Mouse (Mus musculus) limb, embryonic 14.5 days (tissue): ENCODE measurements around the gene Negr1. TPM values are rescaled to one million over a fixed set of nuclear protein-coding genes. Genes with fewer than 3 reads are reported as not detected.

Experiments used
- ATAC-seq: fragments of 200-750 bp; cut with Nextera tagmentation; 2 replicates; pipeline ENCODE4 v1.8.0; 2017; ENCODE audit warnings: low read depth, moderate number of reproducible peaks, moderate TSS enrichment; ENCODE audit not compliant: low FRiP score
- DNase-seq: peaks from one replicate; pipeline ENCODE4 v3.0.0-alpha.2; 2015; ENCODE audit warnings: low spot score
- H3K27ac ChIP-seq: fragments of 300-500 bp; sonication (generic); replicated peaks from 2 replicates; pipeline ENCODE4 v1.5.1; 2014; ENCODE audit warnings: low read depth, mild to moderate bottlenecking, low read length, moderate library complexity, mixed read lengths
- H3K27me3 ChIP-seq: fragments of 300-500 bp; sonication (generic); 2 replicates; pipeline ENCODE4 v1.6.1; 2014; ENCODE audit warnings: low read length, mixed read lengths; ENCODE audit not compliant: control insufficient read depth, insufficient read depth
- H3K36me3 ChIP-seq: fragments of 300-500 bp; sonication (generic); 2 replicates; pipeline ENCODE4 v1.6.1; 2014; ENCODE audit warnings: mild to moderate bottlenecking, low read length, moderate library complexity, mixed read lengths; ENCODE audit not compliant: control insufficient read depth, insufficient read depth
- H3K4me1 ChIP-seq: fragments of 300-500 bp; sonication (generic); 2 replicates; pipeline ENCODE4 v1.6.1; 2014; ENCODE audit warnings: antibody characterized with exemption, low read length, mixed read lengths; ENCODE audit not compliant: control insufficient read depth, insufficient read depth
- H3K4me2 ChIP-seq: fragments of 300-500 bp; sonication (generic); replicated peaks from 2 replicates; pipeline ENCODE4 v1.6.1; 2014; ENCODE audit warnings: low read depth, mild to moderate bottlenecking, low read length, moderate library complexity; ENCODE audit not compliant: severe bottlenecking
- H3K4me3 ChIP-seq: fragments of 300-500 bp; sonication (generic); replicated peaks from 2 replicates; pipeline ENCODE4 v1.5.1; 2014; ENCODE audit warnings: low read length
- H3K9ac ChIP-seq: fragments of 300-500 bp; sonication (generic); 2 replicates; pipeline ENCODE4 v1.6.1; 2014; ENCODE audit warnings: mild to moderate bottlenecking, low read depth, low read length, moderate library complexity; ENCODE audit not compliant: severe bottlenecking
- H3K9me3 ChIP-seq: fragments of 300-500 bp; sonication (generic); 2 replicates; pipeline ENCODE4 v1.6.1; 2016; ENCODE audit warnings: low read length; ENCODE audit not compliant: control insufficient read depth
- POLR2A ChIP-seq: fragments of 200-500 bp; IDR thresholded peaks from 2 replicates; pipeline ENCODE4 v1.8.0; 2012; ENCODE audit warnings: inconsistent platforms, mild to moderate bottlenecking, moderate library complexity, borderline replicate concordance; ENCODE audit not compliant: insufficient read depth, insufficient read length; ENCODE audit errors: extremely low read depth
- WGBS: fragments of 180-500 bp; shearing (Covaris S2); extraction: QIAGEN DNeasy Blood & Tissue Kit; methylation state at CpG from one replicate; pipeline ENCODE4 v1.1.7; 2014; 5-methylcytosine and 5-hydroxymethylcytosine counted together
- polyA plus RNA-seq, 2 experiments: library from polyadenylated mRNA; depleted of rRNA in 1 of 2; stranded (reverse) in 1 of 2; unstranded in 1 of 2; fragments of >200 nt; fragmentation: Nextera tagmentation in 1 of 2; extraction: Ambion mirVana in 1 of 2; gene quantifications; 2 replicates each; pipeline versions ENCODE4 v1.2.1 to v1.2.3; 2012 to 2014

The Negr1 gene
- polyA plus RNA-seq, 2 experiments = 5.1 to 6.2 TPM

GRCm38 (mm10) chr3:157272379-157272778 is 710.8 kb downstream of the Negr1 start:
- no peak for TF ChIP-seq POLR2A
- Histone ChIP-seq H3K36me3 (no peaks in the 10 kb centered on the region), H3K27me3 (no peaks in the 10 kb centered on the region), H3K4me2 (no peak overlapping the region), H3K9me3 (no peaks in the 10 kb centered on the region), H3K9ac (no peak overlapping the region), H3K4me1 (no peaks in the 10 kb centered on the region), H3K27ac (no peak overlapping the region), H3K4me3 (no peak overlapping the region)
- ATAC-seq = no peak
- no peak for DNase-seq

- WGBS = 76% methylated on average over 1 of the region's 1 CpGs
- no peak overlapping the region for H3K9ac ChIP-seq
- no peak overlapping the region for H3K4me2 ChIP-seq
- DNase-seq (no peak), ATAC-seq (no peak)
- H3K27ac ChIP-seq = no peak overlapping the region
- H3K4me3 ChIP-seq = no peak overlapping the region
- TF ChIP-seq POLR2A = no peak
- no peaks in the 10 kb centered on the region for H3K27me3 ChIP-seq
- H3K4me1 ChIP-seq = no peaks in the 10 kb centered on the region
- no peaks in the 10 kb centered on the region for H3K36me3 ChIP-seq
- no peaks in the 10 kb centered on the region for H3K9me3 ChIP-seq
Measured at GRCm38 (mm10) chr3:157274143-157274542, 712.5 kb downstream of the Negr1 start.

GRCm38 (mm10) chr3:157279717-157280116 is 718.1 kb downstream of the Negr1 start:
- no peaks in the 10 kb centered on the region for H3K9me3 ChIP-seq
- H3K27me3 ChIP-seq = no peaks in the 10 kb centered on the region
- H3K4me1 ChIP-seq = no peaks in the 10 kb centered on the region
- no peaks in the 10 kb centered on the region for H3K36me3 ChIP-seq
- ATAC-seq (no peak), DNase-seq (no peak)
- TF ChIP-seq POLR2A = no peak
- H3K4me2 ChIP-seq = no peak overlapping the region
- no peak overlapping the region for H3K9ac ChIP-seq
- H3K27ac ChIP-seq = no peak overlapping the region
- no peak overlapping the region for H3K4me3 ChIP-seq

- Histone ChIP-seq H3K9ac (no peak overlapping the region), H3K27me3 (no peaks in the 10 kb centered on the region), H3K9me3 (no peaks in the 10 kb centered on the region), H3K27ac (no peak overlapping the region), H3K4me3 (no peak overlapping the region), H3K36me3 (no peaks in the 10 kb centered on the region), H3K4me1 (no peaks in the 10 kb centered on the region), H3K4me2 (no peak overlapping the region)
- TF ChIP-seq POLR2A = no peak
- DNase-seq = no peak
- ATAC-seq = no peak
Measured at GRCm38 (mm10) chr3:157281259-157281658, 719.7 kb downstream of the Negr1 start.

- ATAC-seq (no peak), DNase-seq (no peak)
- H3K36me3 ChIP-seq = no peaks in the 10 kb centered on the region
- H3K4me3 ChIP-seq = no peak overlapping the region
- H3K27ac ChIP-seq = no peak overlapping the region
- WGBS = 98% methylated on average over 1 of the region's 1 CpGs
- H3K9ac ChIP-seq = no peak overlapping the region
- no peaks in the 10 kb centered on the region for H3K9me3 ChIP-seq
- no peak overlapping the region for H3K4me2 ChIP-seq
- H3K27me3 ChIP-seq = no peaks in the 10 kb centered on the region
- no peaks in the 10 kb centered on the region for H3K4me1 ChIP-seq
- TF ChIP-seq POLR2A = no peak
Measured at GRCm38 (mm10) chr3:157291286-157291685, 729.7 kb downstream of the Negr1 start.

GRCm38 (mm10) chr3:157297216-157297615 is 735.6 kb downstream of the Negr1 start:
- ATAC-seq = no peak
- WGBS = 79% methylated on average over 4 of the region's 4 CpGs
- Histone ChIP-seq H3K27ac (no peak overlapping the region), H3K4me2 (no peak overlapping the region), H3K4me3 (no peak overlapping the region), H3K9me3 (peaks cover 6% of the 10 kb centered on the region; the same call in 1 of the 2 replicates), H3K4me1 (no peaks in the 10 kb centered on the region), H3K27me3 (no peaks in the 10 kb centered on the region), H3K36me3 (no peaks in the 10 kb centered on the region), H3K9ac (no peak overlapping the region)
- TF ChIP-seq POLR2A = no peak
- DNase-seq = no peak
